Mouse (Mus musculus): ENCODE measurements around the gene C1qc. TPM values are rescaled to one million over a fixed set of nuclear protein-coding genes. Genes with fewer than 3 reads are reported as not detected.
A peak's percentile ranks its signal among the peaks of the same experiment; 100 is the strongest.

Gene C1qc
- polyA plus RNA-seq, 1 experiment from 2014 or later, result 17.9 TPM

DNA sequence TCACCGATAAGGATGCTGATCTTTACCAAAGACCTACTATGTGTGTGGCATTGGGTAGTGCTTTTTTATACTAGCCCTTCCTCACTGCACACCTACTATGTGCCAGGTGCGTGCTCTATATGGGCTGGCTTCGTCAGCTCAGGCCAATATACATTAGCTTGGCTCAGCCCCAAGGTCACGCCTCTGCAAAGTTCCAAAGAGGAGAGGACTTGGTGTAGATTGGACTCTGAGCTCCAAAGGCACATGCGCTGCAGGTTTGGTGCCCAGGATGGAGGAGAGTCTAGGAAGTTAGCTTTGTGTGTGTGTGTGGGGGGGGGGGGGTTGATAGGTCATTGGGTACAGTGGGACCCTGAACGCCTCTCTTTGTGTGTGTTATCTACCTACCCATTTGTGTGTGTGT, 24.5 kb downstream of the C1qc start:
- no peak overlapping the region for H3K9ac ChIP-seq
- ATAC-seq (ENCODE audit: insufficient number of reproducible peaks, insufficient read depth, low FRiP score, low TSS enrichment, low read depth), result no peak
- no peaks in the 10 kb centered on the region for H3K36me3 ChIP-seq
- no peak overlapping the region for H3K4me3 ChIP-seq
- no peaks in the 10 kb centered on the region; the same call in 1 of the 2 replicates for H3K27me3 ChIP-seq
- no peak overlapping the region for H3K4me2 ChIP-seq
- 77% methylated on average over 6 of the region's 6 CpGs for WGBS
- H3K4me1 ChIP-seq, result peaks cover 25% of the 10 kb centered on the region
- H3K27ac ChIP-seq, result no peak overlapping the region
- H3K9me3 ChIP-seq, result no peaks in the 10 kb centered on the region

- H3K36me3 ChIP-seq, result no peaks in the 10 kb centered on the region
- WGBS, result 10% methylated on average over 11 of the region's 12 CpGs
- no peak overlapping the region for H3K4me2 ChIP-seq
- H3K9me3 ChIP-seq, result no peaks in the 10 kb centered on the region
- no peak overlapping the region for H3K27ac ChIP-seq
- H3K9ac ChIP-seq, result no peak overlapping the region
- H3K27me3 ChIP-seq, result peaks cover under 1% of the 10 kb centered on the region; the same call in 1 of the 2 replicates
- H3K4me1 ChIP-seq, result peaks cover 29% of the 10 kb centered on the region
- ATAC-seq (ENCODE audit: insufficient number of reproducible peaks, insufficient read depth, low FRiP score, low TSS enrichment, low read depth), result no peak
- no peak overlapping the region for H3K4me3 ChIP-seq
Observed at GRCm38 (mm10) chr4:136867690-136868345, 25.0 kb downstream of the C1qc start.

DNA sequence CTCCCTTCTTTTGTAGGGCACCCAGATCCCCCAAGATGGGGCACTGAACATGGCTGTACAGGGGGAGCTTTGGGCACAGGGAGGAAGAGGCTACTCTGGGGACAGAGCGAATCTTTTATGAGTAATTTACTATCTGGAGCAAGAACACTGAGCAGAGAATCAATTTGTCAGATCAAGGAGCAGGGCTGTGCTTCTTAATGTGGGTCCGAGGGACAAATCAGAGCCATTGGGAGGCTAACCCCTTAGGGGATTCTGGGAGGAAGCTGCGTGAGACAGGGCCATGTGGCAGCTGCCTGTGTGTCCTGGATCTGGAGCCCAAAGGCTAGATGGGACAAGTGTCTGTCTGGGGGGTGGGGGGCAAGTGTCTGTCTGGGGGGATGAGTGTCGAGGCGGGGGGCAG, 27.3 kb downstream of the C1qc start:
- H3K36me3 ChIP-seq, result no peaks in the 10 kb centered on the region
- no peak for ATAC-seq (ENCODE audit: insufficient number of reproducible peaks, insufficient read depth, low FRiP score, low TSS enrichment, low read depth)
- no peak overlapping the region for H3K4me3 ChIP-seq
- no peak overlapping the region for H3K9ac ChIP-seq
- H3K27me3 ChIP-seq, result peaks cover 13% of the 10 kb centered on the region
- no peak overlapping the region for H3K4me2 ChIP-seq
- no peaks in the 10 kb centered on the region for H3K9me3 ChIP-seq
- WGBS, result 45% methylated on average over 5 of the region's 5 CpGs
- H3K27ac ChIP-seq, result no peak overlapping the region
- H3K4me1 ChIP-seq, result peaks cover 43% of the 10 kb centered on the region

GRCm38 (mm10) chr4:136864751-136865470, 28.0 kb downstream of the C1qc start:
- 0 out of 2 replicates have a peak overlapping the region, but pooled peaks have one; percentile 6 for H3K9ac ChIP-seq
- ATAC-seq (ENCODE audit: insufficient number of reproducible peaks, insufficient read depth, low FRiP score, low TSS enrichment, low read depth), result no peak
- no peak overlapping the region for H3K27ac ChIP-seq
- H3K9me3 ChIP-seq, result no peaks in the 10 kb centered on the region
- no peak overlapping the region for H3K4me3 ChIP-seq
- 0 out of 2 replicates have a peak overlapping the region, but pooled peaks have one; percentile 9 for H3K4me2 ChIP-seq
- 5% methylated on average over 15 of the region's 15 CpGs for WGBS
- peaks cover 13% of the 10 kb centered on the region for H3K27me3 ChIP-seq
- peaks cover 43% of the 10 kb centered on the region for H3K4me1 ChIP-seq
- H3K36me3 ChIP-seq, result no peaks in the 10 kb centered on the region

DNA sequence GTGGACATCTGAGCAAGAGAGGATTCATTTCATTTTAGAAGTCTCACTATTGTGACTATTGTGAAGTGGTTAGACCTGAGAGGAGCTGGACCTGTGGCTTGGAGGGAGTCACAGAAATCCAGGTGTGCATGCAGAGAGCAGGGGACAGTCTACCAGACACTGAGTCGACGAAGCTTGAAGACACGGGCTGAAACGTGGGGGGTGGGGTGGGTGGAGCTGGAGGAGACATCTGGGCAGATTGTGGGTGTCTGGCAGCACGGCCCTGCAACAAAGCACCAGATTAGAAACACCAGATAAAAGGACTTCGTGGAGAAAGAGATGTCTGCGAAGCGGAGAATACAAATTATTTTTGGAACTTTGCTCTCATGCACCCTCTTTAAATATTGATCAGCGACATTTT, 29.3 kb downstream of the C1qc start:
- Histone ChIP-seq H3K27ac (no peak overlapping the region), H3K9me3 (no peaks in the 10 kb centered on the region), H3K4me1 (peaks cover 43% of the 10 kb centered on the region), H3K36me3 (no peaks in the 10 kb centered on the region), H3K4me3 (no peak overlapping the region), H3K9ac (no peak overlapping the region), H3K27me3 (peaks cover 13% of the 10 kb centered on the region), H3K4me2 (no peak overlapping the region)
- 57% methylated on average over 9 of the region's 9 CpGs for WGBS
- no peak for ATAC-seq (ENCODE audit: insufficient number of reproducible peaks, insufficient read depth, low FRiP score, low TSS enrichment, low read depth)

GRCm38 (mm10) chr4:136862411-136862810, 30.5 kb downstream of the C1qc start:
- no peak overlapping the region for H3K27ac ChIP-seq
- peaks cover 33% of the 10 kb centered on the region for H3K4me1 ChIP-seq
- H3K9ac ChIP-seq, result no peak overlapping the region
- no peak overlapping the region for H3K4me3 ChIP-seq
- H3K4me2 ChIP-seq, result no peak overlapping the region
- no peaks in the 10 kb centered on the region for H3K36me3 ChIP-seq
- H3K9me3 ChIP-seq, result no peaks in the 10 kb centered on the region
- ATAC-seq (ENCODE audit: insufficient number of reproducible peaks, insufficient read depth, low FRiP score, low TSS enrichment, low read depth), result no peak
- H3K27me3 ChIP-seq, result peaks cover 13% of the 10 kb centered on the region
- WGBS, result 68% methylated on average over 2 of the region's 2 CpGs

- Histone ChIP-seq H3K9me3 (no peaks in the 10 kb centered on the region), H3K4me3 (no peak overlapping the region), H3K4me2 (0 out of 2 replicates have a peak overlapping the region, but pooled peaks have one; percentile 7), H3K4me1 (peaks cover 32% of the 10 kb centered on the region), H3K27me3 (peaks cover 13% of the 10 kb centered on the region), H3K27ac (no peak overlapping the region), H3K36me3 (no peaks in the 10 kb centered on the region), H3K9ac (peak overlapping the region; percentile 23; the same call in 1 of the 2 replicates)
- ATAC-seq (ENCODE audit: insufficient number of reproducible peaks, insufficient read depth, low FRiP score, low TSS enrichment, low read depth), result no peak
- WGBS, result 6% methylated on average over 17 of the region's 17 CpGs
Observed at GRCm38 (mm10) chr4:136861806-136862205, 31.1 kb downstream of the C1qc start.

DNA sequence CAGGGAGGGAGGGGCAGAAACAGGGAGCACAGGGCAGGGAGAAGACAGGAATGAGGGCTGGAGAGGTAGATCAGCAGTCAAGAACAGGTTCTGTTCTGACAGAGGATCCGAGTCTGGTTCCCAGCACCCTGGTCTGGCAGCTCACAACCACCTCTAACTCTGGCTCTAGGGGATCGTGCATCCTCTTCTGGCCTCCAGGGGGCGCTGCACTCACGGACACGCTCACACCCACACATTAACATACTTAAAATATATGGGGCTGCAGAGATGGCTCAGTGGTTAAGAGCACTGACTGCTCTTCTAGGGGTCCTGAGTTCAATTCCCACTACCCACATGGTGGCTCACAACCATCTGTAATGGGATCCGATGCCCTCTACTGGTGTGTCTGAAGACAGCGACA, 32.8 kb downstream of the C1qc start:
- Histone ChIP-seq H3K9ac (no peak overlapping the region), H3K9me3 (no peaks in the 10 kb centered on the region), H3K4me2 (no peak overlapping the region), H3K36me3 (no peaks in the 10 kb centered on the region), H3K27me3 (peaks cover 13% of the 10 kb centered on the region), H3K27ac (no peak overlapping the region), H3K4me1 (peaks cover 26% of the 10 kb centered on the region), H3K4me3 (no peak overlapping the region)
- no peak for ATAC-seq (ENCODE audit: insufficient number of reproducible peaks, insufficient read depth, low FRiP score, low TSS enrichment, low read depth)
- 78% methylated on average over 7 of the region's 7 CpGs for WGBS

GRCm38 (mm10) chr4:136855081-136855480, 37.8 kb downstream of the C1qc start:
- H3K4me3 ChIP-seq, result no peak overlapping the region
- WGBS, result 26% methylated on average over 6 of the region's 6 CpGs
- no peaks in the 10 kb centered on the region for H3K27me3 ChIP-seq
- no peak overlapping the region for H3K9ac ChIP-seq
- no peaks in the 10 kb centered on the region for H3K36me3 ChIP-seq
- ATAC-seq (ENCODE audit: insufficient number of reproducible peaks, insufficient read depth, low FRiP score, low TSS enrichment, low read depth), result no peak
- H3K27ac ChIP-seq, result no peak overlapping the region
- H3K4me1 ChIP-seq, result no peaks in the 10 kb centered on the region
- no peaks in the 10 kb centered on the region for H3K9me3 ChIP-seq
- no peak overlapping the region for H3K4me2 ChIP-seq

DNA sequence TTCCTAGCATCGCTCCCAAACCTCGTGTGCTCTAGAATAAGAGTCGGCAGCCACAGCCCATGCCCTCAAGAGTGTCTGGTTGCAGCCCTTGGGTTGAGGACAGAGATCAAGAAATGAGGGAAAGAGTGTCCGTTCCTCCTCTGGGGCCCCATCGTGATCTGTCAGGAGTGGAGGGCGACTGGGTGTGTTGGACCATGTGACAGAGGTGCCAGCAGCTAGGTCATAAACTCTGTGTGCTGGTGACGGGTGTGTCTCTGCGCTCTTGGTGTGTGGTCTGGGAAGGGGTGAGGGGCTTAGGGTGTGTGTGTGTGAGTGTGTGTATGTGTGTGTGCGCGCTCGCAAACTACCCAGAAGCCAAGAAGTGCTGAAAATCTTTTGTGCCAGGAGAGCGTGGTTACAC, 39.9 kb downstream of the C1qc start:
- H3K36me3 ChIP-seq, result no peaks in the 10 kb centered on the region
- no peak overlapping the region for H3K9ac ChIP-seq
- 80% methylated on average over 12 of the region's 12 CpGs for WGBS
- 0 out of 2 replicates have a peak, but pooled peaks cover 2% of the 10 kb centered on the region for H3K4me1 ChIP-seq
- no peak overlapping the region for H3K4me3 ChIP-seq
- no peaks in the 10 kb centered on the region for H3K9me3 ChIP-seq
- H3K27ac ChIP-seq, result no peak overlapping the region
- no peak for ATAC-seq (ENCODE audit: insufficient number of reproducible peaks, insufficient read depth, low FRiP score, low TSS enrichment, low read depth)
- no peak overlapping the region for H3K4me2 ChIP-seq
- H3K27me3 ChIP-seq, result no peaks in the 10 kb centered on the region

DNA sequence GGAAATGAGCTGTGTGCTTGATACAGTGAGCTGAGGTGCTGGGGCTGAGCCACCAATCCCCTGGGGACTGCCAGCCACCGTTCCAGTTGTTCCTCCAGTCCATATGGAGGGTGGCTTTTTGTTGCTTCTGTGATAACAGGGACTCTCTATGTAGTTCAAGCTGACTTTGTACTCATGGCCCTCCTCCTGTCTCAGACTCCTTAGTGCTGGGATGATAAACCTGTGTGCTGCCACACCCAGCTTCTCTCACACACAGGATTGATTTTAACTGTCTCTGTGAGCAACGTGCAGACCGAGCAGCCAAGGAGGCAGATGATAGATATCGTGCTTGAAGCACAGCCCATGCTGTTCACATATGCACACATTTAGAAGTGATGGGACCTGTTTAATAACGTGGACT, 40.7 kb downstream of the C1qc start:
- Histone ChIP-seq H3K27me3 (no peaks in the 10 kb centered on the region), H3K9me3 (no peaks in the 10 kb centered on the region), H3K27ac (no peak overlapping the region), H3K4me1 (0 out of 2 replicates have a peak, but pooled peaks cover 5% of the 10 kb centered on the region), H3K9ac (no peak overlapping the region), H3K36me3 (no peaks in the 10 kb centered on the region), H3K4me3 (no peak overlapping the region), H3K4me2 (no peak overlapping the region)
- 57% methylated on average over 5 of the region's 5 CpGs for WGBS
- no peak for ATAC-seq (ENCODE audit: insufficient number of reproducible peaks, insufficient read depth, low FRiP score, low TSS enrichment, low read depth)

GRCm38 (mm10) chr4:136848565-136848964, 44.3 kb downstream of the C1qc start:
- 0 out of 2 replicates have a peak, but pooled peaks cover 5% of the 10 kb centered on the region for H3K4me1 ChIP-seq
- H3K4me2 ChIP-seq, result no peak overlapping the region
- no peaks in the 10 kb centered on the region for H3K36me3 ChIP-seq
- 66% methylated on average over 4 of the region's 4 CpGs for WGBS
- H3K27me3 ChIP-seq, result peaks cover 5% of the 10 kb centered on the region; the same call in 1 of the 2 replicates
- no peak overlapping the region for H3K9ac ChIP-seq
- no peak overlapping the region for H3K4me3 ChIP-seq
- no peak for ATAC-seq (ENCODE audit: insufficient number of reproducible peaks, insufficient read depth, low FRiP score, low TSS enrichment, low read depth)
- no peak overlapping the region for H3K27ac ChIP-seq
- no peaks in the 10 kb centered on the region for H3K9me3 ChIP-seq

Measured in embryonic facial prominence, embryonic 13.5 days (tissue).